Mouse (Mus musculus): ENCODE measurements around the gene Vcl. TPM values are rescaled to one million over a fixed set of nuclear protein-coding genes. Genes with fewer than 3 reads are reported as not detected.

The Vcl gene
- polyA plus RNA-seq (2012; rRNA removed): 19.1 and 20.6 TPM in 2 replicates

GRCm38 (mm10) chr14:20928848-20929745, at the start of gene Vcl:
TSS of gene Vcl (plus strand) at chr14:20929398.

GRCm38 (mm10) chr14:21052112-21052780, 123.0 kb downstream of the Vcl start, which contains the start of the genes Ap3m1 and Adk:
TSS of gene Ap3m1 (minus strand) at chr14:21052508.
TSS of gene Adk (plus strand) at chr14:21052574.

Other genes with a start within 250 kb of the Vcl start
- 3.6 and 4.0 TPM in 2 replicates for gene Fut11, start 234.4 kb upstream of the Vcl start, polyA plus RNA-seq (2012; rRNA removed)
- gene Chchd1, start 226.4 kb upstream of the Vcl start, polyA plus RNA-seq (2012; rRNA removed): 51.1 and 53.3 TPM in 2 replicates
- 22.2 and 24.9 TPM in 2 replicates for gene Zswim8, start 221.8 kb upstream of the Vcl start, polyA plus RNA-seq (2012; rRNA removed)
- 17.3 and 20.4 TPM in 2 replicates for gene Ndst2, start 194.8 kb upstream of the Vcl start, polyA plus RNA-seq (2012; rRNA removed)
- gene Camk2g, start 135.3 kb upstream of the Vcl start, polyA plus RNA-seq (2012; rRNA removed): 5.0 and 7.0 TPM in 2 replicates
- 2.1 and 2.5 TPM in 2 replicates for gene Plau, start 92.7 kb upstream of the Vcl start, polyA plus RNA-seq (2012; rRNA removed)
- gene Ap3m1, start 123.1 kb downstream of the Vcl start, polyA plus RNA-seq (2012; rRNA removed): 23.9 and 31.2 TPM in 2 replicates
- gene Adk, start 123.2 kb downstream of the Vcl start, polyA plus RNA-seq (2012; rRNA removed): 179 and 186 TPM in 2 replicates

All from liver, embryonic 18 days (tissue).